Mouse (Mus musculus) ES-E14 (cell line): ENCODE data around the gene Zbtb49.

Source experiments
- CHD2 ChIP-seq: IDR thresholded peaks from 2 replicates; pipeline ENCODE4 v1.6.1; 2014; ENCODE audit warnings: mild to moderate bottlenecking, low read depth, low read length, inconsistent platforms
- HCFC1 ChIP-seq: IDR thresholded peaks from 2 replicates; pipeline ENCODE4 v1.6.1; 2012; ENCODE audit warnings: low read length, inconsistent platforms, borderline replicate concordance; ENCODE audit not compliant: insufficient read depth
- MAFK ChIP-seq: IDR thresholded peaks from 2 replicates; pipeline ENCODE4 v1.6.1; 2014; ENCODE audit warnings: mild to moderate bottlenecking, low read depth, low read length, inconsistent platforms; ENCODE audit not compliant: insufficient read depth
- ZC3H11A ChIP-seq: IDR thresholded peaks from 2 replicates; pipeline ENCODE4 v1.6.1; 2012; ENCODE audit warnings: low read depth, mild to moderate bottlenecking, inconsistent platforms, low read length, borderline replicate concordance
- ZNF384 ChIP-seq: IDR thresholded peaks from 2 replicates; pipeline ENCODE4 v1.6.1; 2012; ENCODE audit warnings: low read depth, low read length, inconsistent platforms

DNA sequence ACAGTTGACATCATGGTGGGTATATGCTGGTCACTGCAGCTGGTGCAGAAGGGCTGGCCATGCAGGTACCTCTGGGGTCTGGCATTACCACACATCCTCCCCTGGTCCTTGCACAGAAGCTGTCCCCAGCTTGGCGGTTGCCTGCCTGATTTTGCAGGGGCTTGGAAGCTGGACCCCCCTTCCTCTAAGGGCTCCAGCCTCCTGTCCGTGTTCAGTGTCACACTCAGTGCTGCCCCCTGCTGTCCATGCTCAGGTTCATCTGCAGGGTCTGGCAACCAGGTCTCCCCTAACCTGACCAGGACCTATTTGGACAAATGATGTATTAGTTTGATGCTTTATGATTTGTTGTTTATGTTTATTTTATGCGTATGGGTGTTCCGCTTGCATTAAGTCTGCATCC lies 15.2 kb upstream of the Zbtb49 start:
- TF ChIP-seq MAFK, result no peak
- no peak for TF ChIP-seq ZNF384
- no peak for TF ChIP-seq ZC3H11A
- TF ChIP-seq CHD2, result no peak
- no peak for TF ChIP-seq HCFC1
